Mouse (Mus musculus): ENCODE data around the gene Osm. TPM values are rescaled to one million over a fixed set of nuclear protein-coding genes. Genes with fewer than 3 reads are reported as not detected.

Gene Osm
- polyA plus RNA-seq, 1 experiment: 0.18 TPM

GRCm38 (mm10) chr11:4266271-4267201 is 30.3 kb downstream of the Osm start:
- DNase-seq (ENCODE audit: extremely low spot score in 1 of 2, low spot score in 1 of 2): no peak

GRCm38 (mm10) chr11:4267202-4267578 is 31.0 kb downstream of the Osm start:
- DNase-seq (ENCODE audit: extremely low spot score in 1 of 2, low spot score in 1 of 2): no peak

GRCm38 (mm10) chr11:4268500-4268899 is 32.3 kb downstream of the Osm start:
- DNase-seq (ENCODE audit: extremely low spot score in 1 of 2, low spot score in 1 of 2): no peak

DNA sequence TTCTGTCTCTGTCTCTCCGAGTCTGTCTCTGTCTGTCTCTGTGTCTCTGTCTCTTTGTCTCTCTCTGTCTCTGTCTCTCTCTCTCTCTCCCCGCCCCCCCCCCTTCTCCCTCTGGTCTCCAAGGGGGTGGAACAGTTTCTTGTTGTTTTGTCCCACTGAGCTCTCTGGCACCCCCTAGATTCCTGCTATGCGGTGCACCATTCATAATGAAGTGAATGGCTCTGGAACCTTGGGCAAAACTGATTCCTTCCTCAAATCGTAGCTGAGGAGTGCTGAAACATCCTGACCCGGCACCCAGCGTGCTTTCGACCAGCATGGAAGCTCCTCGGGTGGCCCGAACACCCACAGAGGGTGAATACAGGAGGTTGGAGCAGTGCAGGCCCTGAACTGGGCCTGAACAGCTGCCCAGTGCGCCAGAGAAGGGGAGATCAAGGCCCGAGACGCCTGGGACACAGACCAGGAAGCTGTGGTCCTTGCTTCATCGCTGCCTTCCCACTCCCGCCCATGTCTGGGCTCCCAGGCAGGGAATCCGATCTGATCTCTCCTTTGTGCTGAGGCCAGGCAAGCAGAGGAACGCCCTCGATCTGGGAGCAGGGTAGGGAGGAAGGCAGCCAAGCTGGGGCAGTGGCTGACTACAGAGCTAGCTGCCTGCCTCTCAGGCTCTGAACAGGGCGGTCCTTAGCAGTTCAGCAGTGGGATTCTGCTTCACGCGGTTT is 34.7 kb downstream of the Osm start:
- no peak for DNase-seq (ENCODE audit: extremely low spot score in 1 of 2, low spot score in 1 of 2)

DNA sequence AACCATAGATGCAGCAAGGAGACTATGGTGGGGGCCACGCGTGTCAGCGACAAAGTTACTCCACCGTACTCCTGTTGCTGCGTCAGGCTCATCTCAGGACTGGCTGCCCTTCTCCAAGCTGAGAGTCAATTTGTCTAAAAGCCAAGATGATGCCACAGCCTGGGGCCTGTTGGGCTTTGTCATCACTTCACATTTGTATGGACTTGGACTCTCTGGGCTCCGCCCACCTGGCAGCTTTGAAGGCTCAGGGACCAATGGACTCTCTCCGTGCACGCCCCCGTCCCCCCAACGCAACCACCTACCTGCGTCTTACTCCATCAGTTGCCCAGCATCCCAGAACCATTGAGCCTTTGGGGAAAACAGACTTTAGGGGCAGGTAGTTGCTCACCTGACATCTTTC is 35.3 kb downstream of the Osm start:
- DNase-seq (ENCODE audit: extremely low spot score in 1 of 2, low spot score in 1 of 2): no peak

GRCm38 (mm10) chr11:4276411-4276861 is 40.2 kb downstream of the Osm start:
- no peak for DNase-seq (ENCODE audit: extremely low spot score in 1 of 2, low spot score in 1 of 2)

- no peak for DNase-seq (ENCODE audit: extremely low spot score in 1 of 2, low spot score in 1 of 2)
Observed at GRCm38 (mm10) chr11:4279909-4280308, 43.7 kb downstream of the Osm start.

- DNase-seq (ENCODE audit: extremely low spot score in 1 of 2, low spot score in 1 of 2): no peak
Observed at GRCm38 (mm10) chr11:4281852-4282251, 45.6 kb downstream of the Osm start.

DNA sequence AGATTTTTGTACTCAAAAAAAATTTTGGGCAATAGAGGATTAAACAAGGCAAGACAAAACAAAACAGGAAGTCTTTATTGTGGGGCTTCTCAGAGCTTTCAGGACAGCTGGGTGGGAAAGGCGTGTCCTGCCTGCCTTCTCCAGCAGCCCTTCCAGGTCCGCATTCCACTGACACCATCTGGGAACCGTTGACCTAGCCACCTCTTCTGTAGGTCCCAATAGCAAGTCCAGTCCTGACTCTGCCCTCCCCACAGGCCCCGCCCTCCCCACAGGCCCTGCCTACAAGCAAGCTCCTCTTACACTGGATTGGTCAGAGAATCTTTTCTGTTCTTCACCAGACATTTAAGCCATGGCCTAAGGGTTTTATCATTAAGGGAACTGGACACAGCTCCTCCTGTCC is 47.4 kb downstream of the Osm start:
- no peak for DNase-seq (ENCODE audit: extremely low spot score in 1 of 2, low spot score in 1 of 2)

DNA sequence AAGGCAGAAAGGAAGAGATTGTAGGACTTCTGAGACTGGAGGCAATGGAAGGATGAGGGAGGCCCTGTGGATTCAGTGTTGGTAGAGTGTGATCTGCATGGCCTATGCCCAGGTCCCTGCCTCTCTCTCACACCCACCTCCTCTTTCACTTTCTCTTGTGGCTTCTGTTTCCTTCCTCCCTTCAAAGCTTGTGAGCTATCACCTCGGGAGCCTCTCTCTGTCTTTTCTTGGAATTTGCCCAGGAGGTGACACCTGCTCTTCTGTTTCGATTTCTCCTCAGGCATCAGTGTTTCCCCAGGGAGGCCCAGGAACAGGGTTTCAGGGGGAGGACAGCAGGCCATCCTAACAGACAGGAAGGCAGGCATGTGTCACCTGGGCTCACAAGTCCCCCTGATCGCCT is 53.1 kb downstream of the Osm start:
- DNase-seq (ENCODE audit: extremely low spot score in 1 of 2, low spot score in 1 of 2): no peak

Other genes starting within 250 kb of the Osm start
- 0.08 and 0.30 TPM in 2 replicates for gene Sec14l4, start 205.0 kb upstream of the Osm start, polyA plus RNA-seq (2012; rRNA removed)
- gene Sec14l3, start 171.6 kb upstream of the Osm start, polyA plus RNA-seq (2012; rRNA removed): 0.40 and 2.2 TPM in 2 replicates
- gene Mtfp1, start 141.0 kb upstream of the Osm start, polyA plus RNA-seq (2012; rRNA removed): 112 and 119 TPM in 2 replicates
- gene Sec14l2, start 113.0 kb upstream of the Osm start, polyA plus RNA-seq (2012; rRNA removed): 41.8 and 43.0 TPM in 2 replicates
- gene Rnf215, start 101.2 kb upstream of the Osm start, polyA plus RNA-seq (2012; rRNA removed): 47.6 and 48.7 TPM in 2 replicates
- 22.5 and 23.8 TPM in 2 replicates for gene Ccdc157, start 76.1 kb upstream of the Osm start, polyA plus RNA-seq (2012; rRNA removed)
- gene Sf3a1, start 76.1 kb upstream of the Osm start, polyA plus RNA-seq (2012; rRNA removed): 45.6 and 49.0 TPM in 2 replicates
- 56.4 and 59.0 TPM in 2 replicates for gene Tbc1d10a, start 49.6 kb upstream of the Osm start, polyA plus RNA-seq (2012; rRNA removed)
- 4.5 and 5.2 TPM in 2 replicates for gene Castor1, start 18.2 kb upstream of the Osm start, polyA plus RNA-seq (2012; rRNA removed)
- gene Lif, start 21.1 kb downstream of the Osm start, polyA plus RNA-seq (2012; rRNA removed): 0.36 TPM in 2 replicates
- gene Hormad2, start 204.7 kb downstream of the Osm start, polyA plus RNA-seq (2012; rRNA removed): 0.19 and 0.36 TPM in 2 replicates

Measured in frontal cortex, adult 2 months (tissue).